Mouse (Mus musculus): ENCODE data around the gene Tdrd5.
"Not testable (repeated sequence)": the region's sequence is repeated elsewhere in the genome, so short reads cannot be mapped to it uniquely, and the experiment has no call there.

Tdrd5 gene

DNA sequence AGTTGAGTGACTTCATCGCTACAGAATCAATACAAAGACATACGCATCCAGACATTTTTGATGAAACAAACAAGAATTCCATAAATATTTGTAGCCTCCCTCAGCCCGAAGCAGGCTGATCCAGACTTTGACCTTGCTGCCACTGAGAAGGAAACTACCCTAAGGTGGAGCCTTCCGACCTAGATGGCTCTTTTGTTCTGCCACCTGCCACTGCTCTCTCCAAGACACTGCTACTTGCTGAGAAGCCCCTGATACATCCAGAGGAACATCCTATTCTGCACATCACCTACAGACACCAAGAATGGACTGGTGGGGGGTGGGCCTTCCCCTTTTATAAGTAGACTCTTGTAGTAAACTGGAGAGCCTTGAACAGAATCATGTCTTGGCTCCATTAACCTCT lies 52.4 kb downstream of the Tdrd5 start:
- not testable (repeated sequence) for DNase-seq

DNA sequence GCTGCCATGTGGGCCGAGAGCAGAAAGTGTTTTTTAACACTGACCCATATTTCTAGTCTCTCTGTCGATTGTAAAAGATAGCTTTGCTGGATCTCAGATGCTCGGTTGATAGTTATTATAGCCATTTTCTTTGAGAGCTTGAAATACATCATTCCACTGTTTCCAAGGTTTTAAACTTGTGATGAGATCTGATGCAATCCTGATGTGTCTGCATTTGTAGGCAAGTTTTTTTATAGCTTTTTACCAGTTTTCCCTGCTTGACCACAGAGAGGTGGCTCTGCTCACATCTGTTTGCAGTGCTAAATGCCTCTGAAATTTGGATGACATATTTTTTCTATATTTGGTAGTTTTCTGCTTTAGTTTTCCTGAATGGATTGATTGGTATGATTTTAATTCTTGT lies 55.6 kb downstream of the Tdrd5 start:
- DNase-seq, result no peak

DNA sequence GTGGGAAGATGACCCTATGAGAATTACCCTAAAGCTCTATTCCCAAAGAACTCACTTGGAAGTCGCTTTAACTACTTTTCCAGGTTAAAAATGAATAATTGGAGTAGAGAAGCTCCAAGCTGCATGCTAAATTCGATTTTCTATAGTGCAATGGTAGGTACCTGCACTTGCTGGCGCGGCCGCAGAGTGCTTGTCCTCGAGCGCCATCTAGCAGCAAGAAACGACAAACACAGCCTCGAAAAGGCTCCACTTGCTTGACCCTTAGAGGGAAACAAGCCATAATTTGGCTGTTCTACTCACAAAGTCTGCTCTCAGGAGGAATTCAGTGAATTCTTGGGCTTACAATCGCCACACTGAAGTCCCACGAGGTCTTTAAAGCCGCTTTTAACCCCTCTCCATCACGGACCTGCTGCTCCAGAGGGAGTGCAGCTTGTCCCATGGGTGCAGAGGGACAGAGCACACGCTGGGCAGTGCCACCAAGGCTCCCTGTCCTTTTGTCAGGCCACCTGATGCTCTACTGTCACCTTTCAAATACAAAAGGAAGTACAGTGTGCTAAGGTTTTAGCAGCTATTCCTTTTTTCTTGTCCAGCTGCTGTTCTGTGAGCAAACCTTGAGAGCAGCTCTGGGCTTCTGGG lies 61.6 kb downstream of the Tdrd5 start:
- DNase-seq, result peak; percentile 26

DNA sequence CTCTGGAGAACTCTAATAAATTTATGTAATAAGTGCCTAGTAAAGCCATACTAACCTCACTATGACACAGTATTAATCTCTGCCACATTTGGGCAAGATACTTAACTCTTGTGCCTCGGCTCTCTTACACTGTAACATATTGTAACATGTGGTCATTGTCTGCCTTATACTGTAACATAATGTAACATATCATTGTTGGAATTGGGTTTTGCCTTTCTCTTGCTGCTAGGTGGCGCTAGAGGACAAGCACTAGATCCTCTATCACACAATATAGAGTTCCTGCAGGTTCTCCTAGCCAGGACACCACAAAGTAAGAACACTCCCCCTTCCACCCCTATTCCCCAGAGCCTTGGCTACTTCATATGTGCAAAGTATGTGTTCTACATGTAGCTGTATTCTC lies 62.4 kb downstream of the Tdrd5 start:
- DNase-seq, result no peak

DNA sequence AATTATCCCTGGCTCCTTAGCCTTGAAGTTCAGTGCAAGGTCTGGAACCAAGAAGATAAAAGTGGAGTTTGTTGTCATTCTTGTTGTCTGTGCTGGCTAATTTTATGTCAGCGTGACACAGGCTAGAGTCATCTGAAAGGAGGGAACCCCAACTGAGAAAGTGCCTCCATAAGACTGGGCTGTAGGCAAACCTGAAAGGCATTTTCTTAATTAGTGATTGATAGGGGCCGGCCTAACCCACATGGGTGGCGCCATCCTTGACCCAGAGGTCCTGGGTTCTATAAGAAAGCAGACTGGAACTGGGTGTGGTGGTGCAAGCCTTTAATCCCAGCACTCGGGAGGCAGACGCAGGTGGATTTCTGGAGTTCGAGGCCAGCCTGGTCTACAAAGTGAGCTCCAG lies 72.3 kb downstream of the Tdrd5 start:
- DNase-seq, result no peak

DNA sequence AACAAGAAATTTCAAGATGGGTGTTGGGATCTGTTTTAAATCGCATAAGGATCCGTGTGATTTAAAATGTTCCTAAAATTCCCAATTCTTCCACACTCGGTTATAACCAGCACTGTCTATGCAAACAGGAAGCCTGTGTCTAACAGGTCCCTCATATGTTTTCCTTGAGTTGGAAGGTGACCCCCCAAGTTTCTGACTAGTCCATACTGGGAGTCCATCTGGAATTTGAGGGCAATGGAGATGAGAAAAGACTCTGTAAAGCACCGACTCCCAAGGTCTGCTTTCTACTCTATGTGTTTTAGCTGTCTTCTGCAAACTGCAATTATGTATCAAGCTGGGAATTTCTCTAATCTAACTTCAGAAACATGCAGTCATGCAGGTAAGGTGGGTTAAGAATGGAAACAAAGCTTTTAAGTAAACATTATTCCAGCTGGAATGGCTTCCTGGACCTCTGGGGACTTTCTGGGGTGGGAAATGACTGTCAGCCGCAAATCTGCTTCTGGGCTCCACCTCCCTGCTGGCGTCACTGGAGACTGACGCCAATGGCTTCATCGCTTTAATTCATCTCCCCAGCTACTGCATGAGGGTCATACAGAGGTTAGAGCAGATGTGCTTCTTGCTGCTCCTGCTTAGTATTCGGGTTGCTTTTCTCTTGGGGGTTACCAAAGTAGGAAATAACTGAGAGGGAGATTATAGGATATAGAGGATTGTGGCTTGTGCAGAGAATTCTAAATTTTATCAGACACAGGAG lies 73.0 kb downstream of the Tdrd5 start:
- DNase-seq, result no peak

DNA sequence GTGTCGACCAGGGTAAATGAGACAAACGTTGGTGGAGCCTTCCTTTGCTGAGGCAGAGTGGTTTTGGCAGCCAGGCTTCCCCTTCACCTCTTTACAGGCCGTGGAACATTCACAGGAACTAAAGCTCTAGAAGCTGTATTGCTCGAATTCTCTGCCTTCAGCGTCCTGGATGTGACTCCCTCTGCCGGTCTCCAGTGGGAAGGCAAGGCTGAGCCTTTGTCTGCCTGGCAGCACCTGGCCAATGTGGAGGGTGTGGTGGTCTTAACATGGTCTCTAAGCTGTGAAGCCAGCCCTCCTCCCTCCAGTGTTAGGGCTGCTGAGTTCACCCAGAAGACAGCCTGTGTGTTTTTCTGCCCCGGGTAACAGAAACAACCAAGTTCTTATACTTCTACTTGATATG lies 74.0 kb downstream of the Tdrd5 start:
- DNase-seq, result peak; percentile 32

DNA sequence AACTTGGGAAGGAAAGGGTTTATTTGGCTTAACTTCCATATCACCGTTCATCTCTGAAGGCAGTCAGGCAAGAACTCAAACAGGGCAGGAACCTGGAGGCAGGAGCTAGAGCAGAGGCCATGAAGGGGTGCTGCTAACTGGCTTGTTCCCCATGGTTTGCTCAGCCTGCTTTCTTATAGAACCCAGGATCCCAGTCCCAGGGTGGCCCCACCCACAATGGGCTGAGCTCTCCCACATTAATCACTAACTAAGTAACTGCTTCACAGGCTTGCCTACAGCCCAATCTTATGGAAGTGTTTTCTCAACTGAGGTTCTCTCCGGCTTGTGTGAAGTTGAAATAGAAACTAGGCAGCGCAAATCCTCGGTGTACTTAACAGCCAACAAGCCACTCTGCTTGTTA lies 74.7 kb downstream of the Tdrd5 start:
- DNase-seq, result no peak

DNA sequence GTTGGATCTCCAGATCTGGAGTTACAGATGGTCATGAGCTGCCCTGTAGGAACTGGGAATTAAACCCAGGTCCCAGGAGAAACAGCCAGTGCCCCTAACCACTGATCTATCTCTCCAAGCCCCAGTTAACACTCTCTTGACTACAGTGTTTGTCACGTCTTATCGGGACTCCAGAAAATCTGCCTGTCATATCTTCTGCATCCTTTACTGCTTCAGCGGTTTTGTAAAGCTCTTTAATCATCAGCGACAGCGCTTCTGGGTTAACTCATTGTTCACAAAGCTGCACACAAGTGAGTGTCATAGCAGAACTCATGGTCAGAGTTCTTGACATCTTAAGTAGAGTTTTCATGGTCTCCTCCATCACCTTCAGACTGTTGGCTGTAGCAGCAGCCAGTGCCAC lies 76.6 kb downstream of the Tdrd5 start:
- no peak for DNase-seq

DNA sequence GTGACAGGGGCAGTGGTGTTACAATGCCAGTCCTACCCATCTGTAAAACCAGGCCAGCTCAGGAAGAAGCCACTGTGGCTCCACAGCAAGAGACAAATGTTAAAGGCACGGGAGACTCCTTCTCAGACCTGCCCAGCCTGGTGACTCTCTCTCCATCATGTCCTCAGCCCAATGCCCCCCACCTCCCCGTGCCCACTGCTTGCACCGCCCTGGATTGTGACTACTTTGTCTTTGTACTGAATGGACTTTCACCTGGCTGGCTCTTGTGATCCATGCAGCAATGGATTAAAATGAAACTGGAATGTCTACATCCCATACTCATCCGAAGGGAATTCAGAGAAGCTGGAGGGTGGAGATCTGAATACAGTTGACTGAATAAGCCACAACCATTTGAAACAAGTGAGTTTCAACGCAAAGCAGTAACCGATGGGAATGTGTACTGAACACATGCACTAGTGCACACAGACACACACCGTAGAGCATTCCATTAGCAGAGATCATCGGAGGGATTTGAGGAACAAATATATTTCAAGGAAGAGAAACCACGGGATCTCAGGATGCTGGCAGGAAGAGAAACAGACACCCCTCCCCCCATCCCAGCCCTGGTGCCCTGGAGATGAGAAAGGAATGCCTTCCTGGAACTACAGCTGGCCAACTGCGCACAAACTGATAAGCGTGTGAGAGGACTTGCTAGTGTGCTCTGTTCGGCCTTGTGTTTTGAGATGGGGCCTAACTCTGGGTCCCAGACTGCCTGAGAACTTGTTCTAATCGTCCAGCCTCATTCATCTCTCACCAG lies 81.1 kb downstream of the Tdrd5 start:
- DNase-seq, result no peak

DNA sequence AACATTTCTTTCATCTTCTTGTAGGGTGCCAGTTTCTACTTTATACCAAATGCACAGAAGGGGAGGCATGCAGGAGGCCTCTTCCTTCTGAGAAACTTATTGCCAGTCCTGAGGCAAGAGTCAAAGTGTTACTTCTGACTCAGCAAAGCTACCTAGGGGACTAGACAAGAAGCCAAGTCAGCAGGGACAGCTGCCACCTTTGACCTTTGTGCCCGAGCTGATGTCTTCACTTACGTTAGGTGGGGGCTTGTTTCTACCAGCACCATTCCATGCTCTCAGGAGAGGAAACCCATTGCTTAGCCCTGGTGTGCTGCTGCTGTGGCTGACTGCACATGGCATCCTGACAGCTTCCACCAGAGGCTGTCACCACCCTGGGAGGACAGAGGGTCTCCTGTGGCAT lies 82.1 kb downstream of the Tdrd5 start:
- DNase-seq, result no peak

DNA sequence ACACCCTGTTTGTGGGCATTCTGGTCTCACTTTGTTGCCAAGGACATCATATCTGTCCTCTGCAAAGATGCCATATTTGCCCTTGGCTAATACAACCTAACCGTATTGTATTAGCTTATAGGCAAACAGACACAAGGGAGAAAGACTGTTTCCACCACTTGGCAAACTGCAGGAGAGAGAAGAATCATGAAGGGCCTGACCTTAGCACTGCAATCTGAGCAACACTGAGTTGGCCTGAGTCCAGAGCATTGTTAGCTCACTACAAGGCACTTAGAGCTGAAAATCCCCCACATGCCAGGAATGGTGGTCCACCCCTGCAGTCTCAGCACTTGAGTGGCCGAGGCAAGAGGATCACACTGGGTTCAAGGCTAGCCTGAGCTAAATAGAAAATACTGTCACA lies 84.9 kb downstream of the Tdrd5 start:
- no peak for DNase-seq

DNA sequence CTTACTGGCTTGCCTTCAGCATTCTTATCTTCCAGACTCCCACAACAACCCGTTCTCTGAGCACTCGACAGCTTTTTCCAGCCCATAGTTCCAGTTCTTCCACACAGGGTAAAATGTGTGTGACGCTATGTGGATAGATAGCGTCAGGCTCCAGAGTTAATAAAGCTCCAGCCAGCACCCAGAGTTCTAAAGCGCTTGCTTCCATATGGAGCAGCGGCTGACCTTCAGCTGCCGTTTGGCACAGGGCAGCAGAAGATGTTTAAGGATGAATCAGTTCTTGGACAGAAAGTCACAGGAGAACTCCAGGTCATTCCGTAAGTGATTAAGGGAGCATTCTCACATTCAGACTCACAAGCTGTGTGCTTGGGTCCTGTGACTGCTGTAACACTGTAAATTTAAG lies 85.5 kb downstream of the Tdrd5 start:
- no peak for DNase-seq

DNA sequence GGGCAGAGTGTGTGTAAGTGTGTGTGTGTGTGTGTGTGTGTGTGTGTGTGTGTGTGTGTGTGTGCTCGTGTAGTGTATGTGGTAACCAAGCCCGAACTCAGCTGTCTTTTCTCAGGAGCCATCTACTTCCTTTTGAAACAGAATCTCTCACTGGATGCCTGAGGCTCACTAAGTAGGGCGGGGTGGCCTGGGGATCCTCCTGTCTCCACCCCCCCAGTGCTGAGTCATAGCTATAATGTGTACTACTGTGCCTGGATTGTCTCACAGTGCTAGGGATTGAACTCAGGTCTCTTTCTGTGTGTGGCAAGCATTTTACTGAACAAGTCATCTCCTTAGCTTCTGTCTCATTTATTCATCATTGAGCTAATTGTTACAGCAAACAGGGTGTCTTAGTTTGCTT lies 86.1 kb downstream of the Tdrd5 start:
- peak; percentile 23 for DNase-seq

DNA sequence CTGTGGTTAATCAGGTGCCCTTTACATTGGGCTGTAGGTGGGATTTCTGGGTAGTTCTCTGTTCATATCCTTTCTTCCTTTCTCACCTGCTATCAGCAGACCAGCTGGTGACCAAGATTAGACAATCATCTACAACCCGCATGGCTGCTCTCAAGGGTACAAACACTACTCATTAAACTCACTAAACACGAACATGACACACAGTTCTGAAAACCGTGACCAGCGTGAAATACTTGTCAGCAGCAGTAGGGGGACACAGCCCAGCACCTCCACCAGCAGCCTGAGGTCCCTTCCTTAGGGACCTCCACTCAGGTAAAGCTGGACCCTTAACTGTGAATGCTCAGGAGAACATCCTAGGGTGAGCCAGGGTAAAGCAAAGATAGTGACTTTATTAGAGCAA lies 87.2 kb downstream of the Tdrd5 start:
- DNase-seq, result no peak

DNA sequence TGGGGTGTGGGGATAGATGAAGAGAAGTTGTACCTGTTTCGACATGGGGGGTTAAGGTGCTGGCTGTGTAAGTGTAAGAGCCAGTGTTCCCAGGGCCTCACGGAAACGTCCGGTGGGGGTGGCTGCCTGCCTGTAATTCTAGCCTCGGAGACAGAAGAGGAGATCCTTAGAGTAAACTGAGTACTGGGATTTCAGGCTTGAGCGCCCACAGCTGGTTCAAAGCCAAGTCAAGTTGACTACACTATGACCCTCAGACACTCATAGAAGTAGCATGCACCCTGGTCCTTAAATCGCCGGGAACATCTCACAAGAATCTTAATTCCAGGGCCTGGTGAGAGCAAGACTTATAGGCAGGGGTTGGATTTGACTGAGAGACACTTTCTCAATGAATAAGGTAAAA lies 88.8 kb downstream of the Tdrd5 start:
- no peak for DNase-seq

DNA sequence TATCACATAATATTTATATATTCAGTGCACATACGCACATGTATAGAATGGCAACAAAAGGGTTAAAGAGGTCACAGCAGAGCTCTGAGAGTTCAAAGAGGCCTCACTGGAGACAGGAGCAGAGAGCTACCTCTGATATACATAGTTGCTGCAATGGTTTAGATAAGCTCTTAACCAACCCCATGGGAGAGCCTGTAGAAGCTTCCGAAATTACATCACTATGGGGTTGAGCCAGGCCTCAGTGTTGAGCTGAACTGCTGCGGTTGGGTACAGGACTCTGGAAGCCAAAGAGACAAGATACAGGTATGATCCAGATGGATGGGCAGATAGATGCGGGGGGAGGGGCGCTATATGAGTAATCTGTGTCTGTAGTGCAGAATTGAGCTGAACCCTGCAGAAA lies 90.5 kb downstream of the Tdrd5 start:
- no peak for DNase-seq

DNA sequence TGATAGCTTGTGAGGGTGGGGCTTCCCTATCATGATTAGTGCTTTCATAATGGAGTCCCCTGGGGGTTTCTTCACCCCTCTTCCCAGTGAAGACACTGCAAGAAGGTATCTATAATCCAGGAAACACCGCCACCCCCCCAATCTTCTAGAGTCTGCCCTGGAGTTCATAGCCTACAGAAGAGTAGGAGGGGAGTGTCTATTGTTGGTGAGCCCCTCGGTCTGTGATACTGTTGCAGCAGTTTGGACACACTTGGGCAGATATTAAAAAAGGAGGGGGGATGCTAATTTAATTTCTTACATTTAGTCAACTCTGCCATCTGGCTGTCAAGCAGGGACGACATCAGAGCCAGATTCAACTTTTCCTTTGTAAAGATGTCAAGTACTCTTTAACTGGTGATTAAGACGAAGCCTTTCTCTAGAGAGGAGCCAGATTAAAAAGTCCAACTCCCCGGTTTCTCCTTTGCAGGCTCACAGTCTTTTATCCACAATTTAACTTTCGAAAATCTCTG lies 91.6 kb downstream of the Tdrd5 start:
- no peak for DNase-seq
